Mouse (Mus musculus) limb, embryonic 14.5 days (tissue): ENCODE results near the gene Pglyrp2. TPM values are rescaled to one million over a fixed set of nuclear protein-coding genes. Genes with fewer than 3 reads are reported as not detected.

Experiments
- ATAC-seq: fragments of 200-750 bp; cut with Nextera tagmentation; 2 replicates; pipeline ENCODE4 v1.8.0; 2017; ENCODE audit warnings: low read depth, moderate number of reproducible peaks, moderate TSS enrichment; ENCODE audit not compliant: low FRiP score
- DNase-seq: peaks from one replicate; pipeline ENCODE4 v3.0.0-alpha.2; 2015; ENCODE audit warnings: low spot score
- H3K27ac ChIP-seq: fragments of 300-500 bp; sonication (generic); replicated peaks from 2 replicates; pipeline ENCODE4 v1.5.1; 2014; ENCODE audit warnings: low read depth, mild to moderate bottlenecking, low read length, moderate library complexity, mixed read lengths
- H3K27me3 ChIP-seq: fragments of 300-500 bp; sonication (generic); 2 replicates; pipeline ENCODE4 v1.6.1; 2014; ENCODE audit warnings: low read length, mixed read lengths; ENCODE audit not compliant: control insufficient read depth, insufficient read depth
- H3K36me3 ChIP-seq: fragments of 300-500 bp; sonication (generic); 2 replicates; pipeline ENCODE4 v1.6.1; 2014; ENCODE audit warnings: mild to moderate bottlenecking, low read length, moderate library complexity, mixed read lengths; ENCODE audit not compliant: control insufficient read depth, insufficient read depth
- H3K4me1 ChIP-seq: fragments of 300-500 bp; sonication (generic); 2 replicates; pipeline ENCODE4 v1.6.1; 2014; ENCODE audit warnings: antibody characterized with exemption, low read length, mixed read lengths; ENCODE audit not compliant: control insufficient read depth, insufficient read depth
- H3K4me2 ChIP-seq: fragments of 300-500 bp; sonication (generic); replicated peaks from 2 replicates; pipeline ENCODE4 v1.6.1; 2014; ENCODE audit warnings: low read depth, mild to moderate bottlenecking, low read length, moderate library complexity; ENCODE audit not compliant: severe bottlenecking
- H3K4me3 ChIP-seq: fragments of 300-500 bp; sonication (generic); replicated peaks from 2 replicates; pipeline ENCODE4 v1.5.1; 2014; ENCODE audit warnings: low read length
- H3K9ac ChIP-seq: fragments of 300-500 bp; sonication (generic); 2 replicates; pipeline ENCODE4 v1.6.1; 2014; ENCODE audit warnings: mild to moderate bottlenecking, low read depth, low read length, moderate library complexity; ENCODE audit not compliant: severe bottlenecking
- H3K9me3 ChIP-seq: fragments of 300-500 bp; sonication (generic); 2 replicates; pipeline ENCODE4 v1.6.1; 2016; ENCODE audit warnings: low read length; ENCODE audit not compliant: control insufficient read depth
- POLR2A ChIP-seq: fragments of 200-500 bp; IDR thresholded peaks from 2 replicates; pipeline ENCODE4 v1.8.0; 2012; ENCODE audit warnings: inconsistent platforms, mild to moderate bottlenecking, moderate library complexity, borderline replicate concordance; ENCODE audit not compliant: insufficient read depth, insufficient read length; ENCODE audit errors: extremely low read depth
- WGBS: fragments of 180-500 bp; shearing (Covaris S2); extraction: QIAGEN DNeasy Blood & Tissue Kit; methylation state at CpG from one replicate; pipeline ENCODE4 v1.1.7; 2014; 5-methylcytosine and 5-hydroxymethylcytosine counted together
- polyA plus RNA-seq, 2 experiments: library from polyadenylated mRNA; depleted of rRNA in 1 of 2; stranded (reverse) in 1 of 2; unstranded in 1 of 2; fragments of >200 nt; fragmentation: Nextera tagmentation in 1 of 2; extraction: Ambion mirVana in 1 of 2; gene quantifications; 2 replicates each; pipeline versions ENCODE4 v1.2.1 to v1.2.3; 2012 to 2014

The Pglyrp2 gene
- polyA plus RNA-seq (2012; rRNA removed) = 0.20 and 0.30 TPM in 2 replicates
- 0.23 and 0.32 TPM in 2 replicates for polyA plus RNA-seq (2014; fragmentation: Nextera tagmentation; extraction: Ambion mirVana)

DNA sequence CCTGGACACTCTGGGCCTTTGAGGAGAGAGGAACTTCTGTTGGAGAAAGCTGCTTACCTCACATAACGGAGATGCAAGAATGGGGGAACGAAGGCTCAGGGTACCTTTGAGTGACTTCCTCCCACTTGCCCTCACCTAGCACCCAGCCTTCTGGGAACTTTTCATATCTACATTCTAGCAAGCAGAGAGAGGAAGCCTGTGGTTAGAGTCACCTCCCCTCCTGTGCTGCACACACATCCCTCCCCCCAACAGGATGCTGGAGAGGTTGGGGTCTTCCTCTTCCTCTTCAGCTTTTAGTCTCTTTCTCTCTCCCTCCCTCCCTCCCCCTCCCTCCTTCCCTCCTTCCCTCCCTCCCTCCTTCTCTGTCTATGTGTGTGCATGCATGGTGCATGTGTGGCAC is at the start of gene Pglyrp2:
Gene Pglyrp2, minus strand, starts transcription at position 134 of the 400 bp plus-strand sequence.
- TF ChIP-seq POLR2A = no peak
- H3K9ac ChIP-seq = no peak within 1 kb of the TSS
- H3K9me3 ChIP-seq = no peaks in the 10 kb centered on the region
- H3K27me3 ChIP-seq = no peaks in the 10 kb centered on the region
- 90% methylated on average over 2 of the region's 2 CpGs for WGBS
- no peak within 1 kb of the TSS for H3K4me3 ChIP-seq
- H3K27ac ChIP-seq = no peak within 1 kb of the TSS
- no peak for ATAC-seq
- no peaks in the 10 kb centered on the region for H3K36me3 ChIP-seq
- no peaks in the 10 kb centered on the region for H3K4me1 ChIP-seq
- no peak for DNase-seq
- no peak within 1 kb of the TSS for H3K4me2 ChIP-seq

DNA sequence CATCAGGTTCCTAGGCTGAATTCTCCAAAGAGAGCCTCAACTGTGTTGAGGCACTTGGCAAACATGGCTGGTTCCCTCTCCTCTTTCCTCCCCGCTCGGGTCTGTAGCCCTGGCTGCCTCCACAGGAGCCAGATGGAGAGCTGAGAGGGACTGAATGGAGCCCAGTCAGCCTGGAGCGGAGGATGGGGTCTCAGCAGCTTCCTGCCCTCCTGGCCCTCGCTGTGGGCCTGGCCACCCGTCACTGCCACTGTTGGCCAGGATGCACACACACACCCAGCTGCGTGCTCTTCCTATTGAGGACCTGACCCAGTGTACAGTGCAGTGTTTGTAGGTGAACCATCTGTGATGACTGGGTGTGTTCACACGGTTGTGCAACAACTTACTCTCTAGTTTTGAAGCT is 48.2 kb upstream of the Pglyrp2 start:
- WGBS = 61% methylated on average over 7 of the region's 7 CpGs
- Histone ChIP-seq H3K4me2 (no peak overlapping the region), H3K9ac (no peak overlapping the region), H3K9me3 (no peaks in the 10 kb centered on the region), H3K36me3 (no peaks in the 10 kb centered on the region), H3K27me3 (no peaks in the 10 kb centered on the region), H3K4me1 (no peaks in the 10 kb centered on the region), H3K4me3 (no peak overlapping the region), H3K27ac (no peak overlapping the region)
- TF ChIP-seq POLR2A = no peak
- ATAC-seq = no peak
- DNase-seq = no peak

DNA sequence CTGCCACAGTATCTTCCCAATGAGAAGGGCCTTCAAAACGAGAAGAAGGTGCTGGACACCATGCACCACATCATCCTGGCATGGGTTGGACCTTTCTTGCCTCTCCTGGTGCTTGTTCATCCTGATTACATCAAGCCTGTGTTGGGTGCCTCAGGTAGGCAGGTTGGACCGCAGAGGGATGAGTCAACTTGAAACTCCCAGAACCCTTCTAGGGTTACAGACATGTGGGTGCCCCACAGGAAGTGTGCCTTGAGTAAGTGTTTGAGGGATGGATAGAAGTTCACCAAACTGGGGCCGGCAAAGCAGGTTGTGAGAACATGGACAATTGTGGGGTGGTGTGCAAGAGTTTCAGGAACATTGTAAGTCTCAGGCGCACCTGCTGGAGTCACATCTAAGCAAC is 46.8 kb upstream of the Pglyrp2 start:
- Histone ChIP-seq H3K27me3 (no peaks in the 10 kb centered on the region), H3K4me3 (no peak overlapping the region), H3K36me3 (no peaks in the 10 kb centered on the region), H3K27ac (no peak overlapping the region), H3K9ac (no peak overlapping the region), H3K4me1 (no peaks in the 10 kb centered on the region), H3K4me2 (no peak overlapping the region), H3K9me3 (no peaks in the 10 kb centered on the region)
- ATAC-seq (no peak), DNase-seq (no peak)
- WGBS = 80% methylated on average over 4 of the region's 4 CpGs
- TF ChIP-seq POLR2A = no peak

DNA sequence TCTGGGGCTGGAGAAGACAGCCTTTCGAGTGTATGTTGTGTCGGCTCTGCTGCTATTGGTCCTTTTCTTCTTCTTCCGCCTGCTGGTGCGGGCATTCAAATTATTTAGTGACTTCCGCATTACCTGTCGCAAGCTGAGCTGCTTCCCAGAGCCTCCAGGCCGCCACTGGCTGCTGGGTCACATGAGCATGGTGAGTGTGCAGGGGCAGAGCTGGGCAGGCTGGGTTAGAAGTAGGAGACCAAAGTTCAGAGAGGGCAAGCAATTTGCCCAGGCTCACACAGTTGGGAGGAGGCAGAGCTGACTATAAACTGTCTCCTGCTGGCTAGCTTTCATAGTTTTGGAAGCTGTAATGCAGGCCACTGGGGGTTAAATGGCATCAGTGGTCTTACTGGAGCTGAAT is 44.5 kb upstream of the Pglyrp2 start:
- Histone ChIP-seq H3K27ac (no peak overlapping the region), H3K9ac (no peak overlapping the region), H3K4me1 (no peaks in the 10 kb centered on the region), H3K4me2 (no peak overlapping the region), H3K4me3 (no peak overlapping the region), H3K27me3 (no peaks in the 10 kb centered on the region), H3K9me3 (no peaks in the 10 kb centered on the region), H3K36me3 (no peaks in the 10 kb centered on the region)
- WGBS = 46% methylated on average over 7 of the region's 7 CpGs
- ATAC-seq (no peak), DNase-seq (no peak)
- no peak for TF ChIP-seq POLR2A

DNA sequence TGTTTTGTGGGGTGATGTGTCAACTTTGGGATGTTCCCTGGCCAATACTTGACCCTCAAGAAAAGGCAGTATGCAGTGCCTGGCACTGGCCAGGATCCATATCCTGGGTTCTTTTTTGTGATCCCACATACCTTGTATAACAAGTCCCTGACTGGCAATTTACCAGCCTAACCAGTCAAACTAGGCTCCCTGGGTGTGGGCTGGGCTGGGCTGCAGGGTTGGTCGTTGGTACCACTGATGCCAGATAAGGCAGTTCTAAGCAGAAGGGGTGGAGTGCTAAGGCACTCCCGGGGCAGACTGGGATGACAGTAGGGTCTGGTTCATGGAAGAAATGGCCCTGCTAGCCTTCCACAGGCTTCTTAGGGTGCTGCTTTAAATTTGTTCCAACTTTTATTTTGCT is 31.0 kb upstream of the Pglyrp2 start:
- Histone ChIP-seq H3K9ac (no peak overlapping the region), H3K4me2 (no peak overlapping the region), H3K4me3 (no peak overlapping the region), H3K4me1 (peaks cover 5% of the 10 kb centered on the region; the same call in 1 of the 2 replicates), H3K9me3 (no peaks in the 10 kb centered on the region), H3K27ac (no peak overlapping the region), H3K27me3 (peaks cover 5% of the 10 kb centered on the region; the same call in 1 of the 2 replicates), H3K36me3 (no peaks in the 10 kb centered on the region)
- ATAC-seq (no peak), DNase-seq (no peak)
- TF ChIP-seq POLR2A = no peak
- 55% methylated on average over 2 of the region's 2 CpGs for WGBS

DNA sequence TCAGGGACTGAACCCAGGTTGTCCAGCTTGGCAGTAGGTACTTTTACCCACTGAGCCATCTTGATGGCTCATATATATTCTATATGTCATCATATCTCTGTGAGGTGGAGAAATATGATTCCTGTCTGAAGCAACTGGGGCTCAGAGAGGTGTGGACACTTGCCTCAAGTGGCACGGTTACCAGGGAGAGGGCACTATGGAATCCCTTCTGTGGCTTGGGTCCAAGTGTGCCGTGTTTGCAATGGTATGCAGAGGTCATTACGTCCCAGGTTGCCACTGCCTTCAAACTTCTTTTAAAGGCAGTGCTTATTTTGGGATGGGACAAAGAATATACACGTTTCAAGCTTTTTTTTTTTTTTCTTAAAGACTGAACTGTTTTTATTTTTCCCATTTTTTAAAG is 30.2 kb upstream of the Pglyrp2 start:
- WGBS = 64% methylated on average over 4 of the region's 4 CpGs
- DNase-seq = no peak
- no peak for TF ChIP-seq POLR2A
- Histone ChIP-seq H3K4me1 (peaks cover 5% of the 10 kb centered on the region; the same call in 1 of the 2 replicates), H3K36me3 (no peaks in the 10 kb centered on the region), H3K4me2 (no peak overlapping the region), H3K27ac (no peak overlapping the region), H3K27me3 (peaks cover 5% of the 10 kb centered on the region; the same call in 1 of the 2 replicates), H3K9me3 (0 out of 2 replicates have a peak, but pooled peaks cover 1% of the 10 kb centered on the region), H3K9ac (no peak overlapping the region), H3K4me3 (no peak overlapping the region)
- no peak for ATAC-seq
